Mouse (Mus musculus) cortical plate, adult 2 months (tissue): ENCODE results near the gene Ubiad1.

ENCODE experiments used
- CTCF ChIP-seq: fragments of 200-500 bp; IDR thresholded peaks from 2 replicates; pipeline ENCODE4 v1.5.1; 2011; ENCODE audit warnings: mild to moderate bottlenecking, control low read depth, low read length; ENCODE audit not compliant: insufficient read depth; ENCODE audit errors: extremely low read depth
- POLR2A ChIP-seq: fragments of 200-500 bp; IDR thresholded peaks from 2 replicates; pipeline ENCODE4 v1.6.1; 2011; ENCODE audit warnings: mild to moderate bottlenecking, low read length, control low read depth; ENCODE audit not compliant: insufficient read depth; ENCODE audit errors: extremely low read depth

- TF ChIP-seq CTCF (no peak), POLR2A (no peak)
Observed at GRCm38 (mm10) chr4:148395875-148396274, 48.7 kb downstream of the Ubiad1 start.
